Mouse (Mus musculus) CH12.LX (cell line): ENCODE measurements around the gene Map4k5. TPM values are rescaled to one million over a fixed set of nuclear protein-coding genes. Genes with fewer than 3 reads are reported as not detected.

Source experiments
- DNase-seq: peaks from one replicate; pipeline ENCODE4 v3.0.0-alpha.2; 2013; ENCODE audit errors: extremely low read depth
- H3K27ac ChIP-seq: 2 replicates; pipeline ENCODE4 v1.5.1; 2012; ENCODE audit warnings: low read depth, mild to moderate bottlenecking, control low read depth, moderate library complexity; ENCODE audit not compliant: insufficient read depth
- H3K27me3 ChIP-seq: replicated peaks from 2 replicates; pipeline ENCODE3; 2012; ENCODE audit warnings: inconsistent platforms
- H3K36me3 ChIP-seq, 2 experiments: replicated peaks in 1 of 2; 2 replicates each; pipeline versions ENCODE3 to v1.6.1; 2012; ENCODE audit warnings: inconsistent platforms in 1 of 2, low read length in 1 of 2, mild to moderate bottlenecking in 1 of 2, mixed read lengths in 1 of 2, moderate library complexity in 1 of 2; ENCODE audit not compliant: control insufficient read depth in 1 of 2, insufficient read depth in 1 of 2
- H3K4me1 ChIP-seq, 2 experiments: 2 replicates each; pipeline ENCODE4 v1.6.1; 2012; ENCODE audit warnings: inconsistent platforms in 1 of 2, moderate library complexity in 1 of 2; ENCODE audit not compliant: insufficient read depth in 2 of 2, control insufficient read depth in 1 of 2
- H3K4me2 ChIP-seq: 2 replicates; pipeline ENCODE4 v1.6.1; 2012; ENCODE audit warnings: low read depth, mild to moderate bottlenecking, control low read depth; ENCODE audit not compliant: poor library complexity, insufficient read depth, severe bottlenecking
- H3K4me3 ChIP-seq, 3 experiments: fragments of 150-350 bp in 1 of 3; sonication (generic) in 1 of 3; replicated peaks in 1 of 3; 2 replicates each; pipeline versions ENCODE3 to v1.5.1; 2011 to 2012; ENCODE audit warnings: low read depth in 2 of 3, low read length in 2 of 3, mild to moderate bottlenecking in 2 of 3, moderate library complexity in 2 of 3, control low read depth in 1 of 3, improper control_type of control experiment in 1 of 3, inconsistent platforms in 1 of 3, mixed read lengths in 1 of 3; ENCODE audit not compliant: poor library complexity in 1 of 3
- H3K79me2 ChIP-seq: replicated peaks from 2 replicates; pipeline ENCODE4 v1.6.1; 2012; ENCODE audit warnings: mild to moderate bottlenecking, moderate library complexity; ENCODE audit not compliant: control insufficient read depth, poor library complexity, insufficient read depth, severe bottlenecking; ENCODE audit errors: extremely low read depth
- H3K9ac ChIP-seq: 2 replicates; pipeline ENCODE4 v1.6.1; 2012; ENCODE audit warnings: low read depth, mild to moderate bottlenecking, control low read depth, moderate library complexity; ENCODE audit not compliant: insufficient read depth
- H3K9me3 ChIP-seq: replicated peaks from 2 replicates; pipeline ENCODE3; 2012; ENCODE audit warnings: low read length, inconsistent platforms, mixed read lengths
- CHD1 ChIP-seq: IDR thresholded peaks from 2 replicates; pipeline ENCODE4 v1.6.1; 2012; ENCODE audit warnings: low read depth, low read length, improper control_type of control experiment, inconsistent platforms
- CHD2 ChIP-seq: IDR thresholded peaks from 2 replicates; pipeline ENCODE4 v1.6.1; 2011; ENCODE audit warnings: low read length, improper control_type of control experiment
- CTCF ChIP-seq, 2 experiments: IDR thresholded peaks in 1 of 2; conservative IDR thresholded peaks in 1 of 2; 2 replicates each; pipeline ENCODE4 v1.5.1; 2011 to 2012; ENCODE audit warnings: low read depth in 2 of 2, low read length in 2 of 2, improper control_type of control experiment in 1 of 2, inconsistent platforms in 1 of 2, mild to moderate bottlenecking in 1 of 2, moderate library complexity in 1 of 2
- E2F4 ChIP-seq: IDR thresholded peaks from 2 replicates; pipeline ENCODE4 v1.6.1; 2011; ENCODE audit warnings: low read depth, low read length, improper control_type of control experiment; ENCODE audit not compliant: insufficient replicate concordance
- ELF1 ChIP-seq: IDR thresholded peaks from 2 replicates; pipeline ENCODE4 v1.6.1; 2014; ENCODE audit warnings: low read depth, mild to moderate bottlenecking, inconsistent platforms, low read length, improper control_type of control experiment
- EP300 ChIP-seq: IDR thresholded peaks from 2 replicates; pipeline ENCODE4 v1.6.1; 2011; ENCODE audit warnings: low read length, improper control_type of control experiment
- GABPA ChIP-seq: IDR thresholded peaks from 2 replicates; pipeline ENCODE4 v1.6.1; 2012; ENCODE audit warnings: low read depth, low read length, improper control_type of control experiment, inconsistent platforms; ENCODE audit not compliant: insufficient replicate concordance
- IRF4 ChIP-seq: IDR thresholded peaks from 2 replicates; pipeline ENCODE4 v1.6.1; 2014; ENCODE audit warnings: low read depth, mild to moderate bottlenecking, inconsistent platforms, low read length, improper control_type of control experiment
- JUN ChIP-seq: IDR thresholded peaks from 2 replicates; pipeline ENCODE4 v1.6.1; 2011; ENCODE audit warnings: low read depth, mild to moderate bottlenecking, low read length, improper control_type of control experiment, moderate library complexity; ENCODE audit not compliant: insufficient read depth
- JUND ChIP-seq: conservative IDR thresholded peaks from 2 replicates; pipeline ENCODE4 v1.6.1; 2011; ENCODE audit warnings: low read depth, low read length, improper control_type of control experiment
- KAT2A ChIP-seq: IDR thresholded peaks from 2 replicates; pipeline ENCODE4 v1.6.1; 2012; ENCODE audit warnings: low read length, improper control_type of control experiment, inconsistent platforms; ENCODE audit not compliant: insufficient replicate concordance
- MAFK ChIP-seq: IDR thresholded peaks from 2 replicates; pipeline ENCODE4 v1.6.1; 2011; ENCODE audit warnings: low read length, improper control_type of control experiment; ENCODE audit not compliant: insufficient replicate concordance
- MAX ChIP-seq: IDR thresholded peaks from 2 replicates; pipeline ENCODE4 v1.6.1; 2011; ENCODE audit warnings: low read length, improper control_type of control experiment
- MAZ ChIP-seq: IDR thresholded peaks from 2 replicates; pipeline ENCODE4 v1.6.1; 2012; ENCODE audit warnings: low read depth, mild to moderate bottlenecking, inconsistent platforms, low read length, improper control_type of control experiment, moderate library complexity
- MEF2A ChIP-seq: IDR thresholded peaks from 2 replicates; pipeline ENCODE4 v1.6.1; 2014; ENCODE audit warnings: low read depth, mild to moderate bottlenecking, inconsistent platforms, low read length, improper control_type of control experiment, borderline replicate concordance
- PAX5 ChIP-seq: IDR thresholded peaks from 2 replicates; pipeline ENCODE4 v1.6.1; 2012; ENCODE audit warnings: low read length, inconsistent platforms, mixed read lengths
- POLR2A ChIP-seq: IDR thresholded peaks from 2 replicates; pipeline ENCODE4 v1.6.1; 2011; ENCODE audit warnings: low read depth, mild to moderate bottlenecking, improper control_type of control experiment, low read length
- POLR2AphosphoS2 ChIP-seq: IDR thresholded peaks from 2 replicates; pipeline ENCODE4 v1.6.1; 2011; ENCODE audit warnings: low read depth, low read length, improper control_type of control experiment
- RAD21 ChIP-seq: IDR thresholded peaks from 2 replicates; pipeline ENCODE4 v1.6.1; 2011; ENCODE audit warnings: low read depth, mild to moderate bottlenecking, low read length, improper control_type of control experiment, moderate library complexity
- RCOR1 ChIP-seq: conservative IDR thresholded peaks from 2 replicates; pipeline ENCODE4 v1.6.1; 2012; ENCODE audit warnings: low read depth, mild to moderate bottlenecking, inconsistent platforms, low read length, improper control_type of control experiment
- SIN3A ChIP-seq: IDR thresholded peaks from 2 replicates; pipeline ENCODE4 v1.6.1; 2012; ENCODE audit warnings: low read length, improper control_type of control experiment, inconsistent platforms
- TCF12 ChIP-seq: IDR thresholded peaks from 2 replicates; pipeline ENCODE4 v1.6.1; 2014; ENCODE audit warnings: low read depth, mild to moderate bottlenecking, inconsistent platforms, low read length, improper control_type of control experiment
- USF1 ChIP-seq: IDR thresholded peaks from 2 replicates; pipeline ENCODE4 v1.6.1; 2014; ENCODE audit warnings: low read depth, mild to moderate bottlenecking, inconsistent platforms, low read length, improper control_type of control experiment
- USF2 ChIP-seq: conservative IDR thresholded peaks from 2 replicates; pipeline ENCODE4 v1.6.1; 2011; ENCODE audit warnings: low read depth, low read length, improper control_type of control experiment
- ZC3H11A ChIP-seq: IDR thresholded peaks from 2 replicates; pipeline ENCODE4 v1.6.1; 2012; ENCODE audit warnings: low read depth, mild to moderate bottlenecking, inconsistent platforms, low read length, improper control_type of control experiment
- ZKSCAN1 ChIP-seq: IDR thresholded peaks from 2 replicates; pipeline ENCODE4 v1.6.1; 2012; ENCODE audit warnings: low read depth, inconsistent platforms, low read length, improper control_type of control experiment, borderline replicate concordance
- ZMIZ1 ChIP-seq: IDR thresholded peaks from 2 replicates; pipeline ENCODE4 v1.6.1; 2012; ENCODE audit warnings: low read depth, mild to moderate bottlenecking, inconsistent platforms, low read length, improper control_type of control experiment
- ZNF384 ChIP-seq: IDR thresholded peaks from 2 replicates; pipeline ENCODE4 v1.6.1; 2012; ENCODE audit warnings: low read depth, low read length, improper control_type of control experiment, inconsistent platforms
- dilution Hi-C: fragments of 300-500 bp; cut with MboI; formaldehyde crosslinking; loops from 2 replicates; pipeline ENCODE4 v1.14.3; 2020; ENCODE audit warnings: low sequenced_read_pairs; ENCODE audit not compliant: extremely low pct_unique_long_range_greater_than_20kb, extremely low pct_ligation_motif_present
- in situ Hi-C: fragments of 300-500 bp; cut with MboI; formaldehyde crosslinking; loops from 3 replicates; pipeline ENCODE4 v1.14.3; 2019; ENCODE audit warnings: low sequenced_read_pairs, low pct_ligation_motif_present, low pct_unique_long_range_greater_than_20kb, mixed read lengths
- polyA plus RNA-seq: library from polyadenylated mRNA; unstranded; fragments of >175 nt; gene quantifications from 2 replicates; pipeline ENCODE4 v1.2.1, GENCODE M21; 2012; ENCODE audit warnings: low read depth; ENCODE audit not compliant: insufficient read length
- total RNA-seq, 2 experiments: library from RNA; depleted of rRNA; stranded (reverse); fragments of 300-350 nt in 1 of 2; fragments of >200 nt in 1 of 2; gene quantifications; 2 replicates each; pipeline ENCODE4 v1.2.3; 2012 to 2014

Map4k5 gene
- total and polyA plus RNA-seq, 3 experiments: 7.8 to 13.5 (median 12.5) TPM

- Histone ChIP-seq H3K79me2 (no peaks in the 10 kb centered on the region), H3K27me3 (no peaks in the 10 kb centered on the region), H3K4me1 (peaks cover 0 to 2% of the 10 kb centered on the region in 2 experiments; a peak in 1 of 4 replicates), H3K27ac (no peak overlapping the region), H3K9ac (no peak overlapping the region), H3K36me3 (no peaks in the 10 kb centered on the region), H3K4me2 (no peak overlapping the region), H3K4me3 (no peak overlapping the region), H3K9me3 (no peaks in the 10 kb centered on the region)
- TF ChIP-seq RAD21: no peak
- no peak for TF ChIP-seq ZC3H11A
- TF ChIP-seq CTCF (conservative IDR thresholded peaks at IDR 0.05 in 1 of 2, IDR thresholded peaks at IDR 0.05 in 1 of 2; ENCODE audit: low read depth in 2 of 2, low read length in 2 of 2): no peak
- TF ChIP-seq CHD2: no peak
- TF ChIP-seq JUND: no peak
- TF ChIP-seq JUN: no peak
- TF ChIP-seq POLR2A: no peak
- no peak for TF ChIP-seq PAX5
- no peak for TF ChIP-seq MEF2A
- no peak for TF ChIP-seq EP300
- no peak for TF ChIP-seq CHD1
- no peak for TF ChIP-seq POLR2AphosphoS2
- TF ChIP-seq SIN3A: no peak
- no peak for TF ChIP-seq USF2
- no peak for TF ChIP-seq USF1
- TF ChIP-seq E2F4: no peak
- no peak for TF ChIP-seq KAT2A
- no peak for TF ChIP-seq MAZ
- no peak for TF ChIP-seq ZKSCAN1
- dilution Hi-C loops (no loop called here), in situ Hi-C loops (no loop called here)
- no peak for DNase-seq
These were observed 137.0 kb downstream of the Map4k5 start for GRCm38 (mm10) chr12:69756015-69756414.

GRCm38 (mm10) chr12:69753936-69754335, 139.1 kb downstream of the Map4k5 start:
- H3K4me2 ChIP-seq: no peak overlapping the region
- H3K27me3 ChIP-seq: no peaks in the 10 kb centered on the region
- H3K9me3 ChIP-seq: no peaks in the 10 kb centered on the region
- no peak overlapping the region for H3K4me3 ChIP-seq
- no peak for TF ChIP-seq ZKSCAN1
- no peak for TF ChIP-seq ZMIZ1
- TF ChIP-seq RAD21: no peak
- no peak for TF ChIP-seq IRF4
- no peak for TF ChIP-seq USF2
- TF ChIP-seq GABPA: no peak
- TF ChIP-seq MAFK: no peak
- no peak for TF ChIP-seq EP300
- no peak for TF ChIP-seq RCOR1
- no peak for TF ChIP-seq ZNF384
- no peak for TF ChIP-seq SIN3A
- no peak for TF ChIP-seq MAX
- no peak for TF ChIP-seq MEF2A
- TF ChIP-seq MAZ: no peak
- TF ChIP-seq ELF1: no peak
- TF ChIP-seq TCF12: no peak
- no peak for TF ChIP-seq CHD2
- TF ChIP-seq CHD1: no peak
- TF ChIP-seq ZC3H11A: no peak
- H3K36me3 ChIP-seq: no peaks in the 10 kb centered on the region
- DNase-seq: no peak
- dilution Hi-C loops (no loop called here), in situ Hi-C loops (no loop called here)
- H3K4me1 ChIP-seq: peaks cover 2 to 4% of the 10 kb centered on the region in 2 experiments; a peak in 2 of 4 replicates
- no peaks in the 10 kb centered on the region for H3K79me2 ChIP-seq
- H3K9ac ChIP-seq: no peak overlapping the region
- H3K27ac ChIP-seq: no peak overlapping the region
